Mouse (Mus musculus) inflammation-experienced regulatory T-cells, adult 6 months (primary cell): ENCODE measurements around the gene Dock4. TPM values are rescaled to one million over a fixed set of nuclear protein-coding genes. Genes with fewer than 3 reads are reported as not detected.

ENCODE experiments used
- ATAC-seq: one replicate; pipeline ENCODE4 v1.8.0; 2017
- polyA plus RNA-seq, 3 experiments: library from polyadenylated mRNA; unstranded; fragments of 100-300 nt; shearing (Covaris generic); gene quantifications; one replicate each; pipeline ENCODE4 v1.2.1; 2017

Dock4 gene
- polyA plus RNA-seq, 3 experiments from 2014 or later: 0.79 to 1.2 (median 0.80) TPM

- no peak for ATAC-seq
These were observed 18.1 kb downstream of the Dock4 start for GRCm38 (mm10) chr12:40463828-40464227.

- ATAC-seq: no peak
These were observed 18.5 kb downstream of the Dock4 start for GRCm38 (mm10) chr12:40464282-40464681.

- no peak for ATAC-seq
These were observed 22.5 kb downstream of the Dock4 start for GRCm38 (mm10) chr12:40468235-40468634.

- ATAC-seq: no peak
These were observed 23.3 kb downstream of the Dock4 start for GRCm38 (mm10) chr12:40469009-40469408.

GRCm38 (mm10) chr12:40471649-40472399 lies 26.1 kb downstream of the Dock4 start:
- ATAC-seq: no peak

- no peak for ATAC-seq
These were observed 28.0 kb downstream of the Dock4 start for GRCm38 (mm10) chr12:40473709-40474108.

GRCm38 (mm10) chr12:40477621-40478452 lies 32.1 kb downstream of the Dock4 start:
- ATAC-seq: no peak

- ATAC-seq: no peak
These were observed 38.5 kb downstream of the Dock4 start for GRCm38 (mm10) chr12:40484224-40484623.

GRCm38 (mm10) chr12:40485210-40485609 lies 39.5 kb downstream of the Dock4 start:
- no peak for ATAC-seq

GRCm38 (mm10) chr12:40486047-40486837 lies 40.5 kb downstream of the Dock4 start:
- no peak for ATAC-seq

GRCm38 (mm10) chr12:40496387-40496786 lies 50.6 kb downstream of the Dock4 start:
- no peak for ATAC-seq

GRCm38 (mm10) chr12:40497806-40498205 lies 52.1 kb downstream of the Dock4 start:
- ATAC-seq: no peak

GRCm38 (mm10) chr12:40498250-40498671 lies 52.5 kb downstream of the Dock4 start:
- no peak for ATAC-seq

- ATAC-seq: no peak
These were observed 53.3 kb downstream of the Dock4 start for GRCm38 (mm10) chr12:40498928-40499626.

- no peak for ATAC-seq
These were observed 54.0 kb downstream of the Dock4 start for GRCm38 (mm10) chr12:40499627-40500329.

- ATAC-seq: no peak
These were observed 55.4 kb downstream of the Dock4 start for GRCm38 (mm10) chr12:40501141-40501540.

- no peak for ATAC-seq
These were observed 57.8 kb downstream of the Dock4 start for GRCm38 (mm10) chr12:40503520-40503919.

- ATAC-seq: no peak
These were observed 58.9 kb downstream of the Dock4 start for GRCm38 (mm10) chr12:40504687-40505086.

- no peak for ATAC-seq
These were observed 62.2 kb downstream of the Dock4 start for GRCm38 (mm10) chr12:40507823-40508390.

- ATAC-seq: no peak
These were observed 62.7 kb downstream of the Dock4 start for GRCm38 (mm10) chr12:40508416-40508815.
